Mouse (Mus musculus) intestine, postnatal 0 days (tissue): ENCODE results near the gene Aass. TPM values are rescaled to one million over a fixed set of nuclear protein-coding genes. Genes with fewer than 3 reads are reported as not detected.

Experiments
- ATAC-seq: fragments of 200-750 bp; cut with Nextera tagmentation; 2 replicates; pipeline ENCODE4 v1.8.0; 2017; ENCODE audit warnings: mild to moderate bottlenecking, moderate TSS enrichment, moderate library complexity
- H3K27ac ChIP-seq: fragments of 300-500 bp; sonication (generic); 2 replicates; pipeline ENCODE4 v1.5.1; 2014; ENCODE audit warnings: mild to moderate bottlenecking, low read depth, low read length, moderate library complexity
- H3K27me3 ChIP-seq: fragments of 300-500 bp; sonication (generic); replicated peaks from 2 replicates; pipeline ENCODE4 v1.6.1; 2014; ENCODE audit warnings: low read length, mixed read lengths; ENCODE audit not compliant: control insufficient read depth, insufficient read depth
- H3K36me3 ChIP-seq: fragments of 300-500 bp; sonication (generic); 2 replicates; pipeline ENCODE4 v1.6.1; 2014; ENCODE audit warnings: mild to moderate bottlenecking, moderate library complexity; ENCODE audit not compliant: control insufficient read depth, insufficient read depth
- H3K4me1 ChIP-seq: fragments of 300-500 bp; sonication (generic); replicated peaks from 2 replicates; pipeline ENCODE4 v1.6.1; 2014; ENCODE audit warnings: antibody characterized with exemption, low read length, mixed read lengths; ENCODE audit not compliant: control insufficient read depth, insufficient read depth
- H3K4me2 ChIP-seq: fragments of 300-500 bp; sonication (generic); replicated peaks from 2 replicates; pipeline ENCODE4 v1.6.1; 2014; ENCODE audit warnings: low read depth, mild to moderate bottlenecking, moderate library complexity
- H3K4me3 ChIP-seq: fragments of 300-500 bp; sonication (generic); 2 replicates; pipeline ENCODE4 v1.5.1; 2014; ENCODE audit warnings: low read depth, low read length
- H3K9ac ChIP-seq: fragments of 300-500 bp; sonication (generic); 2 replicates; pipeline ENCODE4 v1.6.1; 2014; ENCODE audit warnings: mild to moderate bottlenecking, low read depth, low read length
- H3K9me3 ChIP-seq: fragments of 300-500 bp; sonication (generic); 2 replicates; pipeline ENCODE4 v1.6.1; 2016; ENCODE audit warnings: mixed run types; ENCODE audit not compliant: control insufficient read depth
- CTCF ChIP-seq: sonication (generic); IDR thresholded peaks from 2 replicates; pipeline ENCODE4 v1.5.1; 2016; ENCODE audit warnings: low read depth, mild to moderate bottlenecking, control low read depth, antibody characterized with exemption, moderate library complexity
- whole genome bisulfite sequencing: fragments of 180-500 bp; shearing (Covaris S2); extraction: QIAGEN DNeasy Blood & Tissue Kit; methylation state at CpG from one replicate; pipeline ENCODE4 v1.1.7; 2014; 5-methylcytosine and 5-hydroxymethylcytosine counted together
- polyA plus RNA-seq: library from polyadenylated mRNA; unstranded; fragments of >200 nt; fragmentation: Nextera tagmentation; extraction: Ambion mirVana; gene quantifications from 2 replicates; pipeline ENCODE4 v1.2.1, GENCODE M21; 2015

Aass gene
- polyA plus RNA-seq, 1 experiment from 2014 or later, result 0.35 TPM

- Histone ChIP-seq H3K9ac (no peak overlapping the region), H3K36me3 (no peaks in the 10 kb centered on the region), H3K4me2 (no peak overlapping the region), H3K4me1 (no peaks in the 10 kb centered on the region), H3K27me3 (no peaks in the 10 kb centered on the region), H3K4me3 (no peak overlapping the region), H3K27ac (no peak overlapping the region), H3K9me3 (no peaks in the 10 kb centered on the region)
- no peak for ATAC-seq
- no peak for TF ChIP-seq CTCF
- WGBS, result 60% methylated on average over 2 of the region's 2 CpGs
Observed at GRCm38 (mm10) chr6:23078273-23078672, 54.5 kb downstream of the Aass start.

GRCm38 (mm10) chr6:23076060-23076459, 56.7 kb downstream of the Aass start:
- ATAC-seq, result no peak
- whole genome bisulfite sequencing, result 74% methylated on average over 2 of the region's 2 CpGs
- no peak for TF ChIP-seq CTCF

GRCm38 (mm10) chr6:23055734-23056133, 77.1 kb downstream of the Aass start:
- H3K4me3 ChIP-seq, result no peak overlapping the region
- no peaks in the 10 kb centered on the region for H3K9me3 ChIP-seq
- H3K4me2 ChIP-seq, result no peak overlapping the region
- no peak overlapping the region for H3K9ac ChIP-seq
- no peak overlapping the region for H3K27ac ChIP-seq
- 90% methylated on average over 5 of the region's 5 CpGs for WGBS
- no peaks in the 10 kb centered on the region for H3K4me1 ChIP-seq
- H3K27me3 ChIP-seq, result no peaks in the 10 kb centered on the region
- H3K36me3 ChIP-seq, result no peaks in the 10 kb centered on the region
- TF ChIP-seq CTCF, result no peak
- no peak for ATAC-seq

More at GRCm38 (mm10) chr6:23076060-23076459, 56.7 kb downstream of the Aass start:
- no peaks in the 10 kb centered on the region for H3K36me3 ChIP-seq
- H3K4me2 ChIP-seq, result no peak overlapping the region
- H3K9me3 ChIP-seq, result no peaks in the 10 kb centered on the region
- H3K4me1 ChIP-seq, result no peaks in the 10 kb centered on the region
- H3K27ac ChIP-seq, result no peak overlapping the region
- no peak overlapping the region for H3K4me3 ChIP-seq
- H3K27me3 ChIP-seq, result no peaks in the 10 kb centered on the region
- no peak overlapping the region for H3K9ac ChIP-seq

GRCm38 (mm10) chr6:23048836-23049235, 84.0 kb downstream of the Aass start:
- Histone ChIP-seq H3K4me2 (no peak overlapping the region), H3K27me3 (no peaks in the 10 kb centered on the region), H3K4me3 (no peak overlapping the region), H3K9me3 (no peaks in the 10 kb centered on the region), H3K4me1 (no peaks in the 10 kb centered on the region), H3K9ac (no peak overlapping the region), H3K27ac (no peak overlapping the region), H3K36me3 (no peaks in the 10 kb centered on the region)
- 82% methylated on average over 4 of the region's 4 CpGs for WGBS
- no peak for ATAC-seq
- no peak for TF ChIP-seq CTCF

GRCm38 (mm10) chr6:23028251-23028650, 104.5 kb downstream of the Aass start:
- no peak overlapping the region for H3K9ac ChIP-seq
- H3K4me2 ChIP-seq, result no peak overlapping the region
- H3K36me3 ChIP-seq, result no peaks in the 10 kb centered on the region
- H3K27me3 ChIP-seq, result no peaks in the 10 kb centered on the region
- WGBS, result 39% methylated on average over 1 of the region's 1 CpGs
- H3K4me1 ChIP-seq, result no peaks in the 10 kb centered on the region
- TF ChIP-seq CTCF, result no peak
- no peak overlapping the region for H3K4me3 ChIP-seq
- no peaks in the 10 kb centered on the region for H3K9me3 ChIP-seq
- ATAC-seq, result no peak
- H3K27ac ChIP-seq, result no peak overlapping the region

Other genes starting within 250 kb of the Aass start
- gene Fezf1, start 115.4 kb upstream of the Aass start, polyA plus RNA-seq, result not detected in 2 replicates